Mouse (Mus musculus) cortical plate, adult 2 months (tissue): ENCODE data around the gene Cactin.

Source experiments
- CTCF ChIP-seq: fragments of 200-500 bp; IDR thresholded peaks from 2 replicates; pipeline ENCODE4 v1.5.1; 2011; ENCODE audit warnings: mild to moderate bottlenecking, control low read depth, low read length; ENCODE audit not compliant: insufficient read depth; ENCODE audit errors: extremely low read depth
- POLR2A ChIP-seq: fragments of 200-500 bp; IDR thresholded peaks from 2 replicates; pipeline ENCODE4 v1.6.1; 2011; ENCODE audit warnings: mild to moderate bottlenecking, low read length, control low read depth; ENCODE audit not compliant: insufficient read depth; ENCODE audit errors: extremely low read depth

DNA sequence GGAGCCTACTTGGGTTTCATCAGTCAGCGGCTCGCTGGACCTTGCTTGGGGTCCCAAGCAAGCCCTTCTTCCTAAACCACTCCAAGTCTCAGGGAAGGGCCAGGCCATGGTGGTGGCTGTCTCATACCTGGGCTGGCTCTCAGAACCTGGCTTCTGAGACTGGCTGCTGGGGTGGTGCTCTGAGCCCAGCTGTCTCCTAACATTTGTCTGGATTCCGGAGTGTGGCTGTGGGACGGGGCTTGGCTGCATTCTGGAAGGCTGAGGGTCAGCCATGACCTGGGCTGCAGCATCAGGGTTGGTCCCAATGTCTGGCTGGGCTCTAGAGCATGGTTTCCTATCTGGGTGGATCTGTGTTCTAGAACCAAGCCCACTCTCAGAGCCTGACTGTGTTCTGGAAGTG, 15.7 kb downstream of the Cactin start:
- no peak for TF ChIP-seq POLR2A
- TF ChIP-seq CTCF: no peak
